Mouse (Mus musculus) bone marrow macrophage, adult 2 months (primary cell): Measurements from ENCODE around the gene Myo18a.

Experiments
- CTCF ChIP-seq: IDR thresholded peaks from 2 replicates; pipeline ENCODE4 v1.5.1; 2012; ENCODE audit warnings: low read depth, mild to moderate bottlenecking, low read length, moderate library complexity
- POLR2A ChIP-seq: IDR thresholded peaks from 2 replicates; pipeline ENCODE4 v1.6.1; 2012; ENCODE audit warnings: mild to moderate bottlenecking, low read depth, low read length, borderline replicate concordance

DNA sequence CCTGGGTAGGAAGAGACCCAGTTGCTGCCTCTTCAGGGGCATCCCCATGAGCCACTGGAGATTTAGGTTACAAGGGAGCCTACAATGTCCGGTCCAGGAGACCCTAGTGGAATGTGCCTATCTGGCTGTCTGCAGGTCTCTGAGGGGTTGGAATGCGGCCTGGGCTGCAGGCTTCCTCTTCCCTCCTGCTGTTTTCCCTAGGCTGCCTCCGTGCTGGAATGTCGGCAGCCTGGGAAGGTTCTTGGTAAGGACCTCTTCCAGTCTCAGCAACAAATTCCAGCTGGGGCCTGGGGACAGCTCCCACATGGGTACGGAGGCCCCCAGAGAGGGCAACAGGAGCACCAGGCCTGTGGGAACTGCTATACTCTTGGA, 22.3 kb downstream of the Myo18a start:
- no peak for TF ChIP-seq POLR2A
- 0 out of 2 replicates have a peak, but pooled peaks have one; percentile 1 for TF ChIP-seq CTCF
